Comparison of ENCODE assay signal across 28 mouse cellular contexts in the genomic region with DNA sequence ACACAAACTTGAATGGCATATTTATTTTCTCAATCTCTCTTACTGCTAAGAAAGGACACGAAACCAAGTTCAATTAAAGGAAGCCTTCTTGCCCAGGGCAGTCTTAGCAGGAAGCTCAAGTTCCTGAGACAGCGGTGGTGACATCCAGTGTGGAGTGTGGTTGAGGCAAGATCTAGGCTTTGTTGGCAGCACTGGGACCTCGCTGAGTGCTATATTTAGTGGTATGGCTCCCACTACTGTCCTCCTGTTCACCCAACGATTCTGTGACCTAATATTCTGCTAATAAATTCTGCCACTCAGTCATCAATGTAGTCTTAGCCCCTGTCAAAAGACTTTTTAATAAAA. TPM values are rescaled to one million over a fixed set of nuclear protein-coding genes. Genes with fewer than 3 reads are reported as not detected.
A peak's percentile ranks its signal among the peaks of the same experiment; 100 is the strongest.
DNase-seq lines count a peak whose midpoint lies in the region; ATAC-seq and TF ChIP-seq lines count a peak whose summit lies in the region.
"Had no signal": no experiment of that assay in that cellular context is flagged by ENCODE, and none has a peak within 500 bp of the region (broad histone marks: within the 10 kb centered on the region; RNA-seq: fewer than 3 reads in every experiment).

No protein-coding gene starts in this region.

- H3K9ac ChIP-seq in heart, postnatal 0 days (replicated peaks; ENCODE audit: low read depth, low read length) = no peak overlapping the region
- no peak overlapping the region for H3K9ac ChIP-seq in heart, embryonic 12.5 days
- H3K9ac ChIP-seq in lung, postnatal 0 days (replicated peaks; ENCODE audit: low read depth) = no peak overlapping the region
- H3K9ac ChIP-seq: forebrain, embryonic 13.5 days; heart, embryonic 13.5 days; kidney, embryonic 15.5 days; liver, embryonic 15.5 days; neural tube, embryonic 13.5 days; stomach, embryonic 15.5 days had no signal

- DNase-seq in heart, postnatal 0 days (ENCODE audit: low spot score) = peak; percentile 26
- DNase-seq in lung, postnatal 0 days (ENCODE audit: low spot score) = peak; percentile 78
- DNase-seq in lung, adult 2 months = no peak
- DNase-seq in embryo, embryonic 9.5 days (ENCODE audit: extremely low spot score) = no peak
- DNase-seq in adrenal gland, adult 8-10 months = no peak
- DNase-seq: adrenal gland, postnatal 36 days; cerebellum, adult 18-20 months; cerebellum, postnatal 10 days; gastrocnemius, postnatal 36 days; heart, adult 2 months; heart, postnatal 14 days; kidney, adult 18-20 months; kidney, postnatal 25 days; right cerebral cortex, postnatal 14 days; thymus, postnatal 14 days had no signal

- peaks cover 13% of the 10 kb centered on the region; the same call in 1 of the 2 replicates for H3K4me1 ChIP-seq in heart, postnatal 0 days (ENCODE audit: control insufficient read depth, insufficient read depth)
- peaks cover 21% of the 10 kb centered on the region for H3K4me1 ChIP-seq in heart, embryonic 12.5 days (replicated peaks)
- peaks cover 14% of the 10 kb centered on the region; the same call in 1 of the 2 replicates for H3K4me1 ChIP-seq in lung, postnatal 0 days (ENCODE audit: insufficient read depth, low read depth, low read length)
- H3K4me1 ChIP-seq in lung, adult 2 months (ENCODE audit: control insufficient read depth, insufficient read depth, low read length) = peaks cover 2% of the 10 kb centered on the region; the same call in 1 of the 2 replicates

- no peaks in the 10 kb centered on the region for H3K36me3 ChIP-seq in heart, postnatal 0 days (replicated peaks; ENCODE audit: control insufficient read depth, insufficient read depth, low read length)
- H3K36me3 ChIP-seq in heart, embryonic 12.5 days = no peaks in the 10 kb centered on the region
- H3K36me3 ChIP-seq in lung, postnatal 0 days (ENCODE audit: insufficient read depth, low read length) = no peaks in the 10 kb centered on the region
- H3K36me3 ChIP-seq: heart, embryonic 13.5 days; kidney, embryonic 15.5 days; liver, embryonic 15.5 days; neural tube, embryonic 13.5 days; stomach, embryonic 15.5 days had no signal

- WGBS in heart, postnatal 0 days = 35% methylated on average over 4 of the region's 4 CpGs
- 58% methylated on average over 4 of the region's 4 CpGs for WGBS in heart, embryonic 12.5 days
- WGBS in lung, postnatal 0 days = 24% methylated on average over 4 of the region's 4 CpGs
- 15% methylated on average over 4 of the region's 4 CpGs for WGBS in lung, adult 2 months

- no peak overlapping the region for H3K4me2 ChIP-seq in heart, postnatal 0 days (ENCODE audit: low read depth, low read length)
- no peak overlapping the region for H3K4me2 ChIP-seq in heart, embryonic 12.5 days
- no peak overlapping the region for H3K4me2 ChIP-seq in lung, postnatal 0 days (replicated peaks; ENCODE audit: low read depth, low read length)
- H3K4me2 ChIP-seq: forebrain, embryonic 13.5 days; heart, embryonic 13.5 days; kidney, embryonic 15.5 days; liver, embryonic 15.5 days; midbrain, embryonic 11.5 days; neural tube, embryonic 13.5 days; stomach, embryonic 15.5 days had no signal

- TF ChIP-seq POLR2A in lung, adult 2 months (IDR thresholded peaks at IDR 0.05; ENCODE audit: borderline replicate concordance, extremely low read depth, low read depth, low read length) = no peak

- peak; percentile 10; the same call in 1 of the 2 replicates for TF ChIP-seq CTCF in heart, postnatal 0 days (IDR thresholded peaks at IDR 0.05; ENCODE audit: low read depth)
- peak; percentile 36 for TF ChIP-seq CTCF in lung, postnatal 0 days (IDR thresholded peaks at IDR 0.05)
- TF ChIP-seq CTCF in lung, adult 2 months (IDR thresholded peaks at IDR 0.05; ENCODE audit: insufficient read depth, low read length) = no peak

- no peak for ATAC-seq in heart, postnatal 0 days (ENCODE audit: insufficient read depth, low read depth)
- ATAC-seq in heart, embryonic 12.5 days (ENCODE audit: insufficient number of reproducible peaks, low FRiP score) = no peak
- peak; percentile 40 for ATAC-seq in lung, postnatal 0 days
- peak; percentile 73 for ATAC-seq in megakaryocyte progenitor cell, adult 5-6 weeks (replicated peaks; ENCODE audit: poor library complexity)
- ATAC-seq: forebrain, embryonic 13.5 days; hindbrain, embryonic 16.5 days; Patski had no signal

- no peaks in the 10 kb centered on the region for H3K9me3 ChIP-seq in heart, postnatal 0 days (replicated peaks; ENCODE audit: control insufficient read depth, low read length)
- H3K9me3 ChIP-seq in heart, embryonic 12.5 days (replicated peaks) = no peaks in the 10 kb centered on the region
- H3K9me3 ChIP-seq in lung, postnatal 0 days (ENCODE audit: low read length) = no peaks in the 10 kb centered on the region
- H3K9me3 ChIP-seq: forebrain, embryonic 13.5 days; heart, embryonic 13.5 days; kidney, embryonic 15.5 days; liver, embryonic 15.5 days; neural tube, embryonic 13.5 days; stomach, embryonic 15.5 days had no signal

- no peak overlapping the region for H3K4me3 ChIP-seq in heart, postnatal 0 days (ENCODE audit: low read depth, low read length)
- no peak overlapping the region for H3K4me3 ChIP-seq in heart, embryonic 12.5 days
- no peak overlapping the region for H3K4me3 ChIP-seq in lung, postnatal 0 days (ENCODE audit: low read depth, low read length)
- H3K4me3 ChIP-seq in lung, adult 2 months (replicated peaks; ENCODE audit: extremely low read depth, low read depth, low read length) = no peak overlapping the region
- H3K4me3 ChIP-seq: forebrain, embryonic 13.5 days; heart, adult 2 months; heart, embryonic 13.5 days; kidney, embryonic 15.5 days; liver, embryonic 15.5 days; myocyte; neural tube, embryonic 13.5 days; stomach, embryonic 15.5 days had no signal

- H3K27ac ChIP-seq in heart, postnatal 0 days (ENCODE audit: low read depth) = no peak overlapping the region
- H3K27ac ChIP-seq in heart, embryonic 12.5 days (ENCODE audit: poor library complexity, severe bottlenecking) = no peak overlapping the region
- peak overlapping the region; percentile 39; the same call in 1 of the 2 replicates for H3K27ac ChIP-seq in lung, postnatal 0 days (ENCODE audit: low read length)
- H3K27ac ChIP-seq: forebrain, embryonic 13.5 days; heart, adult 2 months; heart, embryonic 13.5 days; kidney, embryonic 15.5 days; liver, embryonic 15.5 days; macrophage; neural tube, embryonic 13.5 days had no signal

- TF ChIP-seq EP300 in heart, postnatal 0 days (IDR thresholded peaks at IDR 0.05; ENCODE audit: low read depth) = no peak
- TF ChIP-seq EP300 in lung, postnatal 0 days (IDR thresholded peaks at IDR 0.05) = no peak

- no peaks in the 10 kb centered on the region for H3K27me3 ChIP-seq in heart, postnatal 0 days (ENCODE audit: control insufficient read depth, insufficient read depth, low read length)
- no peaks in the 10 kb centered on the region for H3K27me3 ChIP-seq in heart, embryonic 12.5 days (replicated peaks)
- H3K27me3 ChIP-seq in lung, postnatal 0 days (replicated peaks; ENCODE audit: insufficient read depth, low read length) = no peaks in the 10 kb centered on the region
- H3K27me3 ChIP-seq: forebrain, embryonic 13.5 days; heart, embryonic 13.5 days; kidney, embryonic 15.5 days; liver, embryonic 15.5 days; neural tube, embryonic 13.5 days; Patski; stomach, embryonic 15.5 days had no signal

RNA-seq across cellular contexts. Expression of gene Jdp2, which starts 23.4 kb away (rescaled TPM):
- total RNA-seq in heart, postnatal 0 days (2014; rRNA removed; ENCODE audit: low replicate concordance) = 17.6 and 17.9 TPM in 2 replicates
- 0.44 TPM in 1 of 2 replicates, not detected in the other for polyA plus RNA-seq in heart, postnatal 0 days (2015; fragmentation: Nextera tagmentation; extraction: Ambion mirVana)
- 0.56 and 0.90 TPM in 2 replicates for polyA plus RNA-seq in heart, embryonic 12.5 days (2016; fragmentation: Nextera tagmentation; extraction: Ambion mirVana)
- 1.2 and 1.4 TPM in 2 replicates for polyA plus RNA-seq in lung, postnatal 0 days (2015; fragmentation: Nextera tagmentation; extraction: Ambion mirVana)
- polyA plus RNA-seq in lung, adult 2 months (2012; rRNA removed) = 21.6 and 30.9 TPM in 2 replicates
- 12.9 and 18.0 TPM in 2 replicates for total RNA-seq in megakaryocyte progenitor cell, adult 5-6 weeks (2015)
- total RNA-seq in megakaryocyte progenitor cell, adult 5-6 weeks (2017) = 38.1 and 46.1 TPM in 2 replicates
- total RNA-seq in adrenal gland, adult 8-10 months (2022) = 10 to 100 TPM; 13.0 to 20.5 (median 15.2) TPM
- polyA plus RNA-seq: forebrain, embryonic 13.5 days had no signal

Comparison
In these comparisons a context has a peak if more than half of its experiments do, and no peak if none do; other contexts are left out.
1. DNase-seq: peak in heart, postnatal 0 days (single experiment) and lung, postnatal 0 days (single experiment); none in lung, adult 2 months (single experiment), embryo, embryonic 9.5 days (single experiment) and adrenal gland, adult 8-10 months (single experiment).
2. ATAC-seq: peak in lung, postnatal 0 days (single experiment) and megakaryocyte progenitor cell, adult 5-6 weeks (single experiment); none in heart, postnatal 0 days (single experiment) and heart, embryonic 12.5 days (single experiment).